Mouse (Mus musculus) urinary bladder, adult 18-20 months (tissue): Measurements from ENCODE around the gene Faiml.

ENCODE experiments used
- DNase-seq, 2 experiments: peaks; one replicate each; pipeline ENCODE4 v3.0.0; 2022; ENCODE audit warnings: low spot score in 2 of 2, mixed read lengths in 2 of 2

The Faiml gene

GRCm38 (mm10) chr9:99180272-99180671 is 56.8 kb downstream of the Faiml start:
- DNase-seq: no peak
